Mouse (Mus musculus): ENCODE measurements at regions not wholly inside any gene's neighbourhood (a gene's known extent, or its start where the extent isn't known, plus 50 kb on each side); places are given as distances from the start of the nearest gene placed in this dataset.

GRCm38 (mm10) chr7:74877466-74877865, 322.9 kb upstream of the Slco3a1 start:
- DNase-seq (ENCODE audit: low spot score), result no peak

GRCm38 (mm10) chr7:74876667-74877066, 322.1 kb upstream of the Slco3a1 start:
- no peak for DNase-seq (ENCODE audit: low spot score)

- DNase-seq (ENCODE audit: low spot score), result no peak
Observed at GRCm38 (mm10) chr7:74870250-74870649, 315.7 kb upstream of the Slco3a1 start.

GRCm38 (mm10) chr7:74862727-74863126, 308.1 kb upstream of the Slco3a1 start:
- no peak for DNase-seq (ENCODE audit: low spot score)

- DNase-seq (ENCODE audit: low spot score), result no peak
Observed at GRCm38 (mm10) chr7:74844306-74844929, 289.8 kb upstream of the Slco3a1 start.

GRCm38 (mm10) chr7:74823286-74823685, 268.7 kb upstream of the Slco3a1 start:
- DNase-seq (ENCODE audit: low spot score), result no peak

GRCm38 (mm10) chr7:74793241-74793640, 238.7 kb upstream of the Slco3a1 start:
- no peak for DNase-seq (ENCODE audit: low spot score)

- no peak for DNase-seq (ENCODE audit: low spot score)
Observed at GRCm38 (mm10) chr7:74788696-74789095, 234.1 kb upstream of the Slco3a1 start.

GRCm38 (mm10) chr7:74771435-74772406, 217.1 kb upstream of the Slco3a1 start:
- DNase-seq (ENCODE audit: low spot score), result no peak

GRCm38 (mm10) chr7:74766550-74766949, 212.0 kb upstream of the Slco3a1 start:
- no peak for DNase-seq (ENCODE audit: low spot score)

GRCm38 (mm10) chr7:74757469-74757868, 202.9 kb upstream of the Slco3a1 start:
- DNase-seq (ENCODE audit: low spot score), result no peak

- no peak for DNase-seq (ENCODE audit: low spot score)
Observed at GRCm38 (mm10) chr7:74747704-74748103, 193.1 kb upstream of the Slco3a1 start.

- no peak for DNase-seq (ENCODE audit: low spot score)
Observed at GRCm38 (mm10) chr7:74734941-74735340, 180.4 kb upstream of the Slco3a1 start.

- no peak for DNase-seq (ENCODE audit: low spot score)
Observed at GRCm38 (mm10) chr7:74726324-74726991, 171.9 kb upstream of the Slco3a1 start.

GRCm38 (mm10) chr7:74719321-74719720, 164.7 kb upstream of the Slco3a1 start:
- DNase-seq (ENCODE audit: low spot score), result no peak

GRCm38 (mm10) chr7:74709993-74710581, 155.5 kb upstream of the Slco3a1 start:
- DNase-seq (ENCODE audit: low spot score), result no peak

GRCm38 (mm10) chr7:74709006-74709405, 154.4 kb upstream of the Slco3a1 start:
- DNase-seq (ENCODE audit: low spot score), result no peak

GRCm38 (mm10) chr7:74703533-74703932, 149.0 kb upstream of the Slco3a1 start:
- no peak for DNase-seq (ENCODE audit: low spot score)

- no peak for DNase-seq (ENCODE audit: low spot score)
Observed at GRCm38 (mm10) chr7:74697794-74698354, 143.3 kb upstream of the Slco3a1 start.

GRCm38 (mm10) chr7:74696286-74696685, 141.7 kb upstream of the Slco3a1 start:
- no peak for DNase-seq (ENCODE audit: low spot score)

GRCm38 (mm10) chr7:74693049-74693448, 138.5 kb upstream of the Slco3a1 start:
- no peak for DNase-seq (ENCODE audit: low spot score)

GRCm38 (mm10) chr7:74690706-74691105, 136.1 kb upstream of the Slco3a1 start:
- DNase-seq (ENCODE audit: low spot score), result no peak

Measured in adipocyte (in vitro differentiated cells).